Mouse (Mus musculus) heart, postnatal 0 days (tissue): Measurements from ENCODE around the gene Cep164.

Experiments used
- CTCF ChIP-seq: IDR thresholded peaks from 2 replicates; pipeline ENCODE4 v1.5.1; 2016; ENCODE audit warnings: antibody characterized with exemption, control low read depth, low read depth
- EP300 ChIP-seq: IDR thresholded peaks from 2 replicates; pipeline ENCODE4 v1.6.1; 2016; ENCODE audit warnings: antibody characterized with exemption, low read depth

DNA sequence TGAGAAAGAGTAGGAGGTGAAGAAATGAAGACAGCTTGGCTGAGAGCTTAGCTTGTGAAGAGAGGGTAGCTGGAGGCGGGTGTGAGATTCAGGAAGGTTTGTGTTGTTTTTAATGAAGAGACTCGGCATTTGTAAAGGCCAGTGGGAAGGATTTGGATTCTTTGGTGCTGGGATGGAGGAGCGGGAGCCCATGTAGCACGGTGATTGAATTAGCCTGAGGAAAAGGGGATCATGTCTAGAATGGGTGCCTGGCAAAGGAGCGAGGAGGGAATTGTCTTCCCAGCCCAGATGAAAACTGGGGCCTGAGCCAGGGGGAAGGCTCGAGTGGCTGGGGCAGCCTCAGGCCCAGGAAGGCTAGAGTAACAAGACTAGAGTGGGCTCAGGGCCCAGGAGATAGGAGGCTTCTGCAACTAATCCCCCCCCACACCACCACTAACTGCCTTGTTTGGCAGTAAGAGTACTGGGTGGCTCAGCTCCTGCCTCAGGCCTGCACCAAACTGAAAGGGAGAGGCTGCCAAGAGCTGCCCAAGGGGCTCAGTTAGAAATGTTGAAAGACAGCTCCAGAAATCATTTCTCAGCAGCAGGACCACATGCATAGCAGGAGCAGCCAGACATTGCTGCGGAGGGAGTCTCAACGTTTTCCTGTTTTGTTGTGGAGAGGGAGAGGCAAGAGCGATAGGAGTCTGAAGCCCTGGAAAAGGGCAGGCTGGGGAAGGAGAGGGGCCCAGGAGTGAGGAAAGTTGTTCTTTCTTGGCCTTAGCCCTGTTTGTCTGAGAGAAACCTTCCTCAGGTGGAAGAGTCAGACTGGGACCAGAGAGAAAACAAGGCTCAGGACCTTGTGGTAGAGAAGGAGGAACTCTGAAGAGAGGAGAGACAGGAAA is 21.3 kb upstream of the Cep164 start:
- TF ChIP-seq CTCF (no peak), EP300 (no peak)
